Mouse (Mus musculus) spleen, adult 2 months (tissue): ENCODE data around the gene Lefty2.

Experiments used
- CTCF ChIP-seq: fragments of 200-500 bp; IDR thresholded peaks from 2 replicates; pipeline ENCODE4 v1.5.1; 2011; ENCODE audit warnings: mild to moderate bottlenecking, inconsistent platforms; ENCODE audit not compliant: insufficient read depth, insufficient read length, insufficient replicate concordance; ENCODE audit errors: extremely low read depth
- POLR2A ChIP-seq: fragments of 200-500 bp; IDR thresholded peaks from 2 replicates; pipeline ENCODE4 v1.6.1; 2011; ENCODE audit warnings: low read depth, low read length, inconsistent platforms

DNA sequence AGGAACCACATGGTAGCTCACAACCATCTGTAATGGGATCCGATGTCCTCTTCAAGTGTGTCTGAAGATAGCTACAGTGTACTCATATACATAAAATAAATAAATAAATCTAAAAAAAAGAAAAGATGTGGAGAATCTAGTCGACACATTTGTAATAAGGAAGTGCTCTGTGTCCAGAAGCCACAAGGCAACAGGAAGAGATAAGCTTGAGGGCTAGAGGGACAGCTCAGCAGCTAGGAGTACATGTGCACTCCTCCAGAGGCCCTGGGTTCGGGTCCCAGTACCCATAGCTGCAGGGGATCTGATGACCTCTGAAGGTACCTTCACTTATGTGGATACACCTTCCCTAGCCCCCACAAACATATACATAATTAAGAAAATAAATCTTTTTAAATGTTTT, 11.1 kb upstream of the Lefty2 start:
- TF ChIP-seq CTCF = no peak
- no peak for TF ChIP-seq POLR2A
